Mouse (Mus musculus) stomach, embryonic 14.5 days (tissue): ENCODE results near the gene Greb1. TPM values are rescaled to one million over a fixed set of nuclear protein-coding genes. Genes with fewer than 3 reads are reported as not detected.

Experiments used
- ATAC-seq: fragments of 200-750 bp; cut with Nextera tagmentation; 2 replicates; pipeline ENCODE4 v1.8.0; 2017; ENCODE audit warnings: low read depth, moderate TSS enrichment; ENCODE audit not compliant: insufficient number of reproducible peaks, insufficient read depth, low FRiP score
- H3K27ac ChIP-seq: fragments of 300-500 bp; sonication (generic); 2 replicates; pipeline ENCODE4 v1.5.1; 2014; ENCODE audit warnings: mild to moderate bottlenecking, low read length, moderate library complexity, mixed read lengths
- H3K27me3 ChIP-seq: fragments of 300-500 bp; sonication (generic); 2 replicates; pipeline ENCODE4 v1.6.1; 2014; ENCODE audit warnings: low read length, control low read depth, mixed read lengths; ENCODE audit not compliant: control insufficient read depth, insufficient read depth
- H3K36me3 ChIP-seq: fragments of 300-500 bp; sonication (generic); 2 replicates; pipeline ENCODE4 v1.6.1; 2014; ENCODE audit warnings: mild to moderate bottlenecking, control low read depth, low read length, moderate library complexity, mixed read lengths; ENCODE audit not compliant: control insufficient read depth, insufficient read depth
- H3K4me1 ChIP-seq: fragments of 300-500 bp; sonication (generic); 2 replicates; pipeline ENCODE4 v1.6.1; 2014; ENCODE audit warnings: low read length, control low read depth, mixed read lengths; ENCODE audit not compliant: control insufficient read depth, insufficient read depth
- H3K4me2 ChIP-seq: fragments of 300-500 bp; sonication (generic); replicated peaks from 2 replicates; pipeline ENCODE4 v1.6.1; 2014; ENCODE audit warnings: low read depth, low read length, control low read depth
- H3K4me3 ChIP-seq: fragments of 300-500 bp; sonication (generic); 2 replicates; pipeline ENCODE4 v1.5.1; 2014; ENCODE audit warnings: low read depth, low read length, control low read depth
- H3K9ac ChIP-seq: fragments of 300-500 bp; sonication (generic); replicated peaks from 2 replicates; pipeline ENCODE4 v1.6.1; 2014; ENCODE audit warnings: low read depth, mild to moderate bottlenecking, control low read depth, low read length, moderate library complexity, mixed read lengths
- H3K9me3 ChIP-seq: fragments of 300-500 bp; sonication (generic); 2 replicates; pipeline ENCODE4 v1.6.1; 2016; ENCODE audit warnings: low read depth, low read length, control low read depth; ENCODE audit not compliant: control insufficient read depth
- WGBS: fragments of 180-500 bp; shearing (Covaris S2); extraction: QIAGEN DNeasy Blood & Tissue Kit; methylation state at CpG from one replicate; pipeline ENCODE4 v1.1.7; 2014; 5-methylcytosine and 5-hydroxymethylcytosine counted together
- polyA plus RNA-seq: library from polyadenylated mRNA; unstranded; fragments of >200 nt; fragmentation: Nextera tagmentation; extraction: Ambion mirVana; gene quantifications from 2 replicates; pipeline ENCODE4 v1.2.1, GENCODE M21; 2014

The Greb1 gene
- polyA plus RNA-seq, 1 experiment from 2014 or later, result 1.8 TPM

DNA sequence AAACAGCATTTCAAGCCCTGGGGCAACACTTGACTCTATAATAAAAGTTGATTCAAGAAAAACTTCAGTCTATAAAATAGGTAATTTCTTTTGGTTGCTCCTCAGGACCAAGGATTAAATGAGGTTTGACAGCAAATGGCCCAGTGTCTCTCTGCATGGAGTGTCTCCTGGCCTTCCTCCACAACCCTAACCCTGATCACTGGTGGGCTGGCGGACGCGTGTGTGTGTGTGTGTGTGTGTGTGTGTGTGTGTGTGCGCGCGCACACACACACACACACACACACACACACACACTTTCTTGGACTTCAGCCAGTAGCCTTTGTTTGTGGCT lies 793 bp downstream of the Greb1 start:
- Histone ChIP-seq H3K4me2 (peak overlapping the region; percentile 91), H3K27me3 (no peaks in the 10 kb centered on the region), H3K4me3 (peak overlapping the region; percentile 54), H3K27ac (no peak overlapping the region), H3K9me3 (no peaks in the 10 kb centered on the region), H3K4me1 (no peaks in the 10 kb centered on the region; the same call in 1 of the 2 replicates), H3K36me3 (no peaks in the 10 kb centered on the region), H3K9ac (no peak overlapping the region)
- WGBS, result 30% methylated on average over 6 of the region's 6 CpGs
- ATAC-seq, result no peak

DNA sequence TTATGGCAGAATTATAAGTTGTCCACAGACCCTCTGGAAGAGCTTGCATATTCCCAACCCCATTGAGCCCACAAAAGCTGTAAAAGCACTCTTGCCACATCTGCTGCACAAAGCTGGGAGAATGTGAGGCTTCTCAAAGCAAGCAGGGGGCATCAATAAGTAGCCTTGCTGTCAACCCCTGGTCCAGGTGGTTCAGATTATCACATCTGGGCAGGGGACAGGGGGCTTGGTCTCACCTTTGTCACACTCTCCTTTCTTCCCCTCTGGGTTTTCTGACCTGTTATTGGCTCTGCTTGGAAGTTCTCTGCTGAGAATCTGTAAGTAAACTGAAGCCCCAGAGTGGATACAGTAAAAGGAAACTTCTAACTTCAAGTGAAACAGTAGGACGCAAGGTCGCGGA lies 1.8 kb downstream of the Greb1 start:
- H3K27ac ChIP-seq, result no peak overlapping the region
- H3K36me3 ChIP-seq, result no peaks in the 10 kb centered on the region
- H3K27me3 ChIP-seq, result no peaks in the 10 kb centered on the region
- no peaks in the 10 kb centered on the region for H3K9me3 ChIP-seq
- ATAC-seq, result no peak
- no peak overlapping the region for H3K9ac ChIP-seq
- 57% methylated on average over 3 of the region's 3 CpGs for WGBS
- H3K4me3 ChIP-seq, result no peak overlapping the region
- H3K4me1 ChIP-seq, result no peaks in the 10 kb centered on the region; the same call in 1 of the 2 replicates
- no peak overlapping the region for H3K4me2 ChIP-seq

DNA sequence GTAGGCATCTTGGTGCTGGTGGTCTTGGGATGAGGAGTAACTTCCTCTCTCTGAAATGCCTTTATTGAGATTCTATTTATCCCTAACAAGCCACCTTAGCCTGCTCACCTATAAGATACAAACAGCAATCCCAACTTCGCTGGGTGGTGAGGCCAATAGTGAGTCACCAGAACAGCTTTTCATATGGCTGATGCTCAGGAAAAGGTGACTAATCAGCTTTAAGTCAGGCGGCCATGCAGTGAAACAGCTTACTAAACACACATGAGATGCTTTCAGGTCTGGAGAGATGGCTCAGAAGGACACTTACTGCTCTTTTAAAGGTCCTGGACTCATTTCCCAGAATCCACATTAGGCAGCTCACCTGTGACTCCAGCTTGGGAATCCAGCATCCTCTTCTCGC lies 4.9 kb downstream of the Greb1 start:
- no peak overlapping the region for H3K4me3 ChIP-seq
- no peaks in the 10 kb centered on the region for H3K27me3 ChIP-seq
- H3K4me1 ChIP-seq, result no peaks in the 10 kb centered on the region; the same call in 1 of the 2 replicates
- no peak overlapping the region for H3K4me2 ChIP-seq
- 81% methylated on average over 3 of the region's 3 CpGs for WGBS
- H3K27ac ChIP-seq, result no peak overlapping the region
- no peaks in the 10 kb centered on the region for H3K36me3 ChIP-seq
- no peak for ATAC-seq
- H3K9me3 ChIP-seq, result no peaks in the 10 kb centered on the region
- no peak overlapping the region for H3K9ac ChIP-seq

DNA sequence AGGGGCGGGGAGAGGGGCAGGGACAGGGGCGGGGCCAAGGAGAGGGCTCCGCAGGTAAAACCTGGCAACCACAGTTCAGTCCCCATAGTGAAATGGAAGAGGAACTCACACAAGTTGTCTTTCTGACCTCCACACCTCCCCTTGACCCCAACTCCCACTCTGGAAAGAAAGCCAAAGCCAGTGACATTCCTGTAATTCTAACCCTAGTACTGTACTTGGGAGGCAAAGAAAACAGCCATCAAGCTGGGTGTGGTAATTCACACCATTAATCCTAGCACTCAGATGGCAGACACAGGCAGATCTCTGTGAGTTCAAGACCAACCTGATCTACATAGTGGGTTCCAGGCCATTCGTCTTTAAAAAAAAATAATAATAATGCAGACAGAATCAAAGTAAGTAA lies 7.3 kb downstream of the Greb1 start:
- no peak overlapping the region for H3K4me2 ChIP-seq
- H3K27me3 ChIP-seq, result no peaks in the 10 kb centered on the region
- H3K4me1 ChIP-seq, result no peaks in the 10 kb centered on the region
- H3K27ac ChIP-seq, result no peak overlapping the region
- H3K4me3 ChIP-seq, result no peak overlapping the region
- no peak overlapping the region for H3K9ac ChIP-seq
- no peak for ATAC-seq
- 82% methylated on average over 4 of the region's 4 CpGs for WGBS
- H3K9me3 ChIP-seq, result no peaks in the 10 kb centered on the region
- H3K36me3 ChIP-seq, result no peaks in the 10 kb centered on the region

DNA sequence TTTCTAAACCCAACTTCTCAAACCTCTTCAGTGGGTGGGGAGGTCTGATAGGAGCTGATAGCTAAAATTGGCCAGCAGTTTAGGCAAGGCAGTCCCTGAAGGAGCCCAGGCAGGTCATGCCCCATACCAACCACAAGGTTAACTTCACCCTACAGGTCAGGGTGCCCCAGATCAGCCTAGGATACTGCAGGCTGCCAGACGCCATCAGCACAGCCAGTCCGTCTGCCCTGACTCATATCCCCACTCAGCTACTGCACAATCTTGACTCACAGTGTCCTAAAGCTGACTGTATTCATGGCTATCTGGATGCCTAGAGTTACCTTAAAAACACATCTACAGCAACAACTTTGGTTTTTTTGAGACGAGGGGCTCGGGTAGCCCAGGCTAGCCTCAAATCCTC lies 10.2 kb downstream of the Greb1 start:
- no peaks in the 10 kb centered on the region for H3K27me3 ChIP-seq
- WGBS, result 74% methylated on average over 4 of the region's 4 CpGs
- H3K4me2 ChIP-seq, result no peak overlapping the region
- no peak overlapping the region for H3K27ac ChIP-seq
- no peak overlapping the region for H3K4me3 ChIP-seq
- H3K9me3 ChIP-seq, result no peaks in the 10 kb centered on the region
- H3K36me3 ChIP-seq, result no peaks in the 10 kb centered on the region
- H3K9ac ChIP-seq, result no peak overlapping the region
- ATAC-seq, result no peak
- no peaks in the 10 kb centered on the region for H3K4me1 ChIP-seq

DNA sequence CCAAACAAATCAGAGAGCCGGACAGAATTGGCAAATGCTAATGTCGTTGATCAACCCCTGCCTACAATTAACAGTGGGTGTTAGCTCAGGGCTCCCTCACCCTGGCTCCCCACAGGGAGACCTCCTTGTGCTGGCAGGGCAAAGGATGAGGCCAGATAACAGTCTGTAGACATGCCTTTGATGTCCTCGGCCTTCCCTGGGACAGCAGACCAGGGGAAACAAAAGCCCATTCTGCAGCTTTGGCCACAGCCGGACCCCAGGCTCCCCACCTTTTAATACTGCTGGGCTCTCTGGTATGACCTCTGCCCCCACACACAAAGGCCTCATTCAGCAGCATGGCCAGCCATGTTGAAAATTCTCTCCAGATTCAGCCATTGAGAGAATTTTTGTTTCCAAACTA lies 10.9 kb downstream of the Greb1 start:
- WGBS, result 21% methylated on average over 4 of the region's 4 CpGs

DNA sequence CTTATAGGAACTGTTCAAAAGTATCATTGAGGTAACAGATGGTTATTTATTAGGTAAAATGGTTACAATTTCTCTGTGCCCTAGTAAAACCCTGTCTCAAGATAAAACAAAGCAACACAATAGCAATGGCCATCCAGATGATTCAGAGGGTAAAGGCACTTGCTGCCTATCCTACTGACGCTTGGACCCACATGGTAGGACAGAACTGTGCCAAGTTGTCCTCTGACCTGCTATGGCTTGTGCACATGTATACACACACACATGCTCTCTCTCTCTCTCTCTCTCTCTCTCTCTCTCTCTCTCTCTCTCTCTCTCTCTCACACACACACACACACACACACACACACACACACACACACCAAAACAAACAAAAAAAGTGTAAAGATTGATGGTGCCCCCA lies 11.5 kb downstream of the Greb1 start:
- H3K4me2 ChIP-seq, result no peak overlapping the region
- no peak for ATAC-seq
- H3K4me1 ChIP-seq, result no peaks in the 10 kb centered on the region
- WGBS, result 56% methylated on average over 1 of the region's 1 CpGs
- H3K9ac ChIP-seq, result no peak overlapping the region
- no peak overlapping the region for H3K4me3 ChIP-seq
- no peaks in the 10 kb centered on the region for H3K9me3 ChIP-seq
- no peaks in the 10 kb centered on the region for H3K36me3 ChIP-seq
- no peak overlapping the region for H3K27ac ChIP-seq
- H3K27me3 ChIP-seq, result no peaks in the 10 kb centered on the region

More for the DNA sequence above, 10.9 kb downstream of the Greb1 start:
- Histone ChIP-seq H3K27ac (no peak overlapping the region), H3K27me3 (no peaks in the 10 kb centered on the region), H3K4me1 (no peaks in the 10 kb centered on the region), H3K9ac (no peak overlapping the region), H3K4me2 (no peak overlapping the region), H3K4me3 (no peak overlapping the region), H3K9me3 (no peaks in the 10 kb centered on the region), H3K36me3 (no peaks in the 10 kb centered on the region)
- ATAC-seq, result no peak

DNA sequence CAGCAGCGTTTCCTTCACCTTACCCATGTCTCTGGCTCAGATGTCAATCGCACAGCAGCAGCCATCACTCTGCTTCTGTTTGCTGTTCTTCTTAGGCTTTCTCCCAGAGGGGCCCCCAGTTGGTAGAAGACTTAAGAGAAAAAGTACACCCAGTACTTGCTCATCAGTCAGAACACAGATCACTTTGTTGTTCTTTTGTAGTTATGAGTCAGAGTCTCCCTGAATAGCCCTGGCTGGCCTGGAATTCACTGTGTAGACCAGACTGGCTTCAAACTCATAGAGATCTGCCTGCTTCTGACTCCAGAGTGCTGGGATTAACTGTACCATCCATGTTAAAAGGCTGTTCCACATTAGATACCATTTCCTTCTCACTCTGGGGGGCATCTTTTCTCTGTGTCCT lies 12.1 kb downstream of the Greb1 start:
- Histone ChIP-seq H3K4me2 (no peak overlapping the region), H3K36me3 (no peaks in the 10 kb centered on the region), H3K4me1 (no peaks in the 10 kb centered on the region), H3K27me3 (no peaks in the 10 kb centered on the region), H3K27ac (no peak overlapping the region), H3K9me3 (no peaks in the 10 kb centered on the region), H3K9ac (no peak overlapping the region), H3K4me3 (no peak overlapping the region)
- ATAC-seq, result no peak
- WGBS, result 56% methylated on average over 2 of the region's 2 CpGs

DNA sequence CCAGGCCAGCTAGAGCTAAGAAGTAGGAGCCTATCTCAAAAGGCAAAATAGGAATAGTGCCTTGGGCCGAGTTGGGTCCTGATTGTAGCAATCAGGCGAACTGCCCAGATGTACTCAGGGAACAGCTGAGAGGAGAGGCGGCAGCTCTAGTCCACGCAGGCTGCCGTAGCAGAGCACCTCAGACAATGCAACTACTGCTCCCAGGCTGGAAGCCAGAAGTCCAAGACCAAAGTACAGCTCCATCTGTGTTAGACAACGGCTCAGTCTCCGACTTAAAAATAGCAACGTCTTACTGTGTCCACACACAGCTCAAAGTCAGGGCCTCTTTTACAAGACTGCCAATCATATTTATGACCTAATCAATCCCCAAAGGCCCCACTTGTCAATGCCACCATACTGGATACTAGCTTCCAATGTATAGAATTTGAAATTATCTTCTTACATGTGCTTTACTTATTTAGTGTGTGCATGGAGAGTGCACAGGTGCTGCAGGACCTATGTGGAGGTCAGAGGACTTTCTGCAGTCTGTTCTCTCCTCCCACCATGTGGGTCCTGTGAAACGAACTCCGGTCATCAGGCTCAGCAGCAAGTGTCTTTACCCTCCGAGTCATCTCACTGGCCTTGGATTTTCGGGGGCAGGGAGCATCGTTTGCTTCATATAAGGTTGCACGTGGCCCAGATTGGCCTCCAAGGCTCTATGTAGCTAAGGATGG lies 19.5 kb downstream of the Greb1 start:
- no peaks in the 10 kb centered on the region for H3K27me3 ChIP-seq
- no peak overlapping the region for H3K4me3 ChIP-seq
- H3K4me1 ChIP-seq, result 0 out of 2 replicates have a peak, but pooled peaks cover 3% of the 10 kb centered on the region
- H3K27ac ChIP-seq, result no peak overlapping the region
- no peak overlapping the region for H3K4me2 ChIP-seq
- H3K36me3 ChIP-seq, result no peaks in the 10 kb centered on the region
- ATAC-seq, result no peak
- no peaks in the 10 kb centered on the region for H3K9me3 ChIP-seq
- no peak overlapping the region for H3K9ac ChIP-seq
- 87% methylated on average over 14 of the region's 14 CpGs for WGBS
